Mouse (Mus musculus): Measurements from ENCODE around the gene Lrrc4b.

GRCm38 (mm10) chr7:44466888-44467311 lies 38.1 kb downstream of the Lrrc4b start:
- TF ChIP-seq CTCF (IDR thresholded peaks at IDR 0.05) (no peak), POLR2A (IDR thresholded peaks at IDR 0.05; ENCODE audit: insufficient read depth, low read depth, low read length) (no peak)
